Mouse (Mus musculus): ENCODE data around the gene Gsap.

GRCm38 (mm10) chr5:21136575-21136974, 49.5 kb upstream of the Gsap start:
- TF ChIP-seq EP300 (IDR thresholded peaks at IDR 0.05; ENCODE audit: insufficient read depth, low read depth, low read length) (no peak), CTCF (IDR thresholded peaks at IDR 0.05) (no peak)

All from heart, adult 2 months (tissue).